Mouse (Mus musculus) heart, embryonic 12.5 days (tissue): ENCODE measurements at regions not wholly inside any gene's neighbourhood (a gene's known extent, or its start where the extent isn't known, plus 50 kb on each side); places are given as distances from the start of the nearest gene placed in this dataset.

Experiments
- ATAC-seq: fragments of 200-750 bp; cut with Nextera tagmentation; 2 replicates; pipeline ENCODE4 v1.8.0; 2017; ENCODE audit warnings: moderate TSS enrichment, moderate library complexity; ENCODE audit not compliant: insufficient number of reproducible peaks, low FRiP score
- H3K27ac ChIP-seq: fragments of 300-500 bp; sonication (generic); 2 replicates; pipeline ENCODE4 v1.5.1; 2016; ENCODE audit warnings: mild to moderate bottlenecking, moderate library complexity; ENCODE audit not compliant: poor library complexity, severe bottlenecking
- H3K27me3 ChIP-seq: fragments of 300-500 bp; sonication (generic); replicated peaks from 2 replicates; pipeline ENCODE4 v1.6.1; 2016; ENCODE audit warnings: mild to moderate bottlenecking, moderate library complexity
- H3K36me3 ChIP-seq: fragments of 300-500 bp; sonication (generic); 2 replicates; pipeline ENCODE4 v1.6.1; 2016; ENCODE audit warnings: mild to moderate bottlenecking, moderate library complexity
- H3K4me1 ChIP-seq: fragments of 300-500 bp; sonication (generic); replicated peaks from 2 replicates; pipeline ENCODE4 v1.6.1; 2016; ENCODE audit warnings: mild to moderate bottlenecking
- H3K4me2 ChIP-seq: fragments of 300-500 bp; sonication (generic); 2 replicates; pipeline ENCODE4 v1.6.1; 2016; ENCODE audit warnings: mild to moderate bottlenecking, moderate library complexity
- H3K4me3 ChIP-seq: fragments of 300-500 bp; sonication (generic); 2 replicates; pipeline ENCODE4 v1.5.1; 2016; ENCODE audit warnings: mild to moderate bottlenecking
- H3K9ac ChIP-seq: fragments of 300-500 bp; sonication (generic); 2 replicates; pipeline ENCODE4 v1.6.1; 2016; ENCODE audit warnings: mild to moderate bottlenecking, moderate library complexity
- H3K9me3 ChIP-seq: fragments of 300-500 bp; sonication (generic); replicated peaks from 2 replicates; pipeline ENCODE4 v1.6.1; 2016; ENCODE audit warnings: mild to moderate bottlenecking, moderate library complexity
- WGBS: fragments of 180-500 bp; shearing (Covaris S2); methylation state at CpG from one replicate; pipeline ENCODE4 v1.1.7; 2016; 5-methylcytosine and 5-hydroxymethylcytosine counted together

DNA sequence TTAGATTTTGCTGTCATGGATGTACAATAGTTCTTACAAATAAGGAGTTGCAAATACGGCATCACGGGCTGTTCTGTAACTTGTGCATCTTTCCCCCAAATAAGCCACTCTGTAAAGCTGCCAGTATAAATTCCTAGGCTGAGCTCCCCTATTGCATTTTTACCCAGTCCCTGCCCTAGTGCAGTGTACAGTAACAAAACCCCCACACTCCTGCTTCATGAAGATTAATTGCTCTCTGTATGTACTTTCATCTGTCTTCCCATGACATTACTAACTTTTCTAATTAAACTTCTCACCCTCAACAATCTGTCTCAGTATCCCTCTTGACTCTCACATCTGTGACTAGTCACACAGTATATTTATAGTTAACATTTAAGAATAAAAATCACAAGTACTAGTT, 73.4 kb downstream of the Tm4sf1 start:
- no peak overlapping the region for H3K9ac ChIP-seq
- no peak overlapping the region for H3K4me2 ChIP-seq
- H3K9me3 ChIP-seq = no peaks in the 10 kb centered on the region
- H3K27me3 ChIP-seq = no peaks in the 10 kb centered on the region
- 87% methylated on average over 2 of the region's 2 CpGs for WGBS
- H3K27ac ChIP-seq = no peak overlapping the region
- H3K4me3 ChIP-seq = no peak overlapping the region
- no peaks in the 10 kb centered on the region for H3K4me1 ChIP-seq
- no peak for ATAC-seq
- H3K36me3 ChIP-seq = no peaks in the 10 kb centered on the region

- Histone ChIP-seq H3K4me2 (no peak overlapping the region), H3K9me3 (no peaks in the 10 kb centered on the region), H3K9ac (no peak overlapping the region), H3K27ac (no peak overlapping the region), H3K4me1 (no peaks in the 10 kb centered on the region), H3K27me3 (no peaks in the 10 kb centered on the region), H3K4me3 (no peak overlapping the region), H3K36me3 (no peaks in the 10 kb centered on the region)
- WGBS = 67% methylated on average over 2 of the region's 2 CpGs
- ATAC-seq = no peak
Observed at GRCm38 (mm10) chr3:57223773-57224172, 78.0 kb downstream of the Tm4sf1 start.

- ATAC-seq = no peak
- Histone ChIP-seq H3K4me3 (no peak overlapping the region), H3K4me1 (no peaks in the 10 kb centered on the region), H3K27me3 (no peaks in the 10 kb centered on the region), H3K36me3 (no peaks in the 10 kb centered on the region), H3K4me2 (no peak overlapping the region), H3K9ac (no peak overlapping the region), H3K27ac (no peak overlapping the region), H3K9me3 (no peaks in the 10 kb centered on the region)
- WGBS = 73% methylated on average over 3 of the region's 3 CpGs
Observed at GRCm38 (mm10) chr3:57222318-57222914, 79.4 kb downstream of the Tm4sf1 start.

DNA sequence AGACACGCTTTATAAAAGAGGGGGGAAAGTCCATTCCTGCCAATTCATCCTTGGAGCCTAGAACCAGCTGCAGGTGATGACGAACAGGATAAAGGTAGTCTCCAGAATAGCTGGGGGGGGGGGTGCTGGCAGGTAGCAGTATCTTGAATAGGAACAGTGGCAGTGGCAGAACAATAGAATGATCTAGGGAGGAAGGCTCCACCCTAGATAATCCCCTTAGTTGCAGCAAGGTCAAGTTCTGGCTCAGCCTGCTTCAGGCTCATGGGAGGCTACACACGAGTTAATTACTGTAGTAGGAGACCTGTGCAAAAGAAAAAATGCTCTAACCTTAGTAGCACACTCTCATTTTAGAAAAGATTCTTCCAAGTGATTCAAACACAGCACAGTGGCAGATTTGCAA, 83.4 kb downstream of the Tm4sf1 start:
- Histone ChIP-seq H3K9me3 (no peaks in the 10 kb centered on the region), H3K4me1 (no peaks in the 10 kb centered on the region), H3K36me3 (no peaks in the 10 kb centered on the region), H3K4me2 (no peak overlapping the region), H3K9ac (no peak overlapping the region), H3K4me3 (no peak overlapping the region), H3K27ac (no peak overlapping the region), H3K27me3 (no peaks in the 10 kb centered on the region)
- WGBS = 51% methylated on average over 3 of the region's 3 CpGs
- ATAC-seq = no peak

DNA sequence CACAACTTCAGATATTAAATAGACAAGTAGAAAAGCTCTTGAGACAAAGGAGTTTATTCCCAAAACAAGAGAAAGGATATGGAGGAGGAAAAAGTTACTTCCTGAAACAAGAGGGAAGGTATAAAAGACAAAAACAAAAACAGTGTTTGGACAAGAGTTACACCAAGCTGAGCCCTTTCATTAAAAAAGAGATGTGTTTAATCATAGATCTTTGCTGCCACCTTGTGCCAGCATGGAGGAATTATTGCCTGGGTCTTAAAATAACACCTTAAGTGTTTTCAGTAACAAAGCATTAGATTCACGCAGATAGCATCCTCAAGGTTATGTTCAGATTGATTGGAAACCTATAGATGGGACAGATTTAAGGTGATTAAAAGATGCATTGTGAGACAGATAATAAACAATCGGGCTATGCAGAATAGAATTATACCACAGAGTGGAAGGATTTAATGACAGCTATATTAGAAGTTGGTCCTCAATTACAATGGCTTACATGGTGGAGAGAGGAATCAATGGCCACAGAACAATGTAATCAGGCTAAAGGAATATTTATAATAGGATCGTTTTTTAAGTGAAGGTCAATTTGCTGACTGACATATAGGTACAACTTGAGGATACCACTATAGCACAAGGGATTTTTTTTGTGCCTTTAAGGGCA, 97.6 kb downstream of the Tm4sf1 start:
- Histone ChIP-seq H3K4me2 (no peak overlapping the region), H3K27me3 (no peaks in the 10 kb centered on the region), H3K27ac (no peak overlapping the region), H3K9me3 (no peaks in the 10 kb centered on the region), H3K9ac (no peak overlapping the region), H3K36me3 (no peaks in the 10 kb centered on the region), H3K4me3 (no peak overlapping the region), H3K4me1 (no peaks in the 10 kb centered on the region)
- ATAC-seq = no peak
- 22% methylated on average over 3 of the region's 3 CpGs for WGBS

- Histone ChIP-seq H3K27ac (no peak overlapping the region), H3K9me3 (no peaks in the 10 kb centered on the region), H3K36me3 (no peaks in the 10 kb centered on the region), H3K4me2 (no peak overlapping the region), H3K4me1 (no peaks in the 10 kb centered on the region), H3K27me3 (no peaks in the 10 kb centered on the region), H3K9ac (no peak overlapping the region), H3K4me3 (no peak overlapping the region)
- ATAC-seq = no peak
- 77% methylated on average over 4 of the region's 4 CpGs for WGBS
Observed at GRCm38 (mm10) chr3:57203418-57203817, 98.4 kb downstream of the Tm4sf1 start.

DNA sequence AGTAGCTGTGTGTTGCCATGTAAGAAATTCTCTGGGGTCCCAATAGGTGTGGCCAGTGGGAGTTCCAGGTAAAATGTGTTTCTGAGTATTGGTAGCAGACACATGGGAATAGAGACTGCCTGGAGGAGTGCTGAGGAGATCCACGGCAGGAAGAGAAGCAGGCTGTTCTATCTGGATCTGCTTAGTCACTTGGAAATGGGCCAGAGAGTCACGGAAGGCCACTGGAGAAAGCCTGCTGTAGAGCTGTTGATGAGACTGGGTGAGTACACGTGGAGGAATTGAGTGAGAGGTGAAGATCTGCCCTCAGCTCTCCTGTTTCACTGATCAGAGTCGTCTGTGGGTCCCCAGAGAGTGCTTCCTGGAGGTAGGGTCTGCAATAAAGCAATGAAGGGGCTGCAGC, 120.2 kb downstream of the Tm4sf1 start:
- H3K9ac ChIP-seq = no peak overlapping the region
- no peak overlapping the region for H3K4me3 ChIP-seq
- H3K4me1 ChIP-seq = no peaks in the 10 kb centered on the region
- 39% methylated on average over 4 of the region's 4 CpGs for WGBS
- H3K36me3 ChIP-seq = no peaks in the 10 kb centered on the region
- no peak overlapping the region for H3K27ac ChIP-seq
- no peak overlapping the region for H3K4me2 ChIP-seq
- no peak for ATAC-seq
- no peaks in the 10 kb centered on the region for H3K9me3 ChIP-seq
- H3K27me3 ChIP-seq = no peaks in the 10 kb centered on the region

DNA sequence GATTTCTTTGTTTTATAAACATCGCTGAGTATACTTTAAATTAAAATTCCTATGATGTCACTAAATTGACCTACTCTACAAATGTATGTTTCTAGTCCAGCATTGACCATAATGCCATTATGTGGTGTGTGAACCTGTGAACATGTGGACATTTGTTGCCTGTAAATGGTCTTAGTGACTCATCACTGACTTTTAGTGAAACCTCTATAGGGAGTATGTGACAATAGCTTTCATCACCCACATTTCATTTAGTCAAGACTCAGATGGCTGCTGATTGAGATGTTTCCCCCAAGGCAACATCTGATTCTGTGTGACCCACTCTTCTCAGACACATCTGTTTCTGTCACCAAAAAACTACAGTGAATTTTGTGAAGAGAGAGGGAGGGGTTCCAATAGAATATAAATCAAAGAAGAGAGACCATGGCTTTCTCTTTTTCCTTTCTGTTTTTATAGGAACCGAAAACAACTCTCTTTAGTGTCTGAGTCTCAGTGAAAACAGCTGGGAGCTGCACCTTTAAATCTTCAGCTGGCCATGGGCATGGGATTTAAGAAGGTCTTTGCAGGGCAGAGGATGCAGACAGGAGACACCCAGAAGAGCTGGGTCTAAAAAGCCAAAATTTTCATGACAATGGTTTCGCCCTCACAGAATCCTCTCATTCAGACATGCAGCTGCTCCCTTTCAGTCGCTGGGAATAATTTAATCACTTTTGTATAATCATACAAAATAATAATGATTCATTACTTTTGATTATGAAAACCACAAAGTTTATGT, 148.4 kb downstream of the Tm4sf1 start:
- no peak for ATAC-seq
- H3K4me3 ChIP-seq = no peak overlapping the region
- H3K4me2 ChIP-seq = no peak overlapping the region
- 57% methylated on average over 4 of the region's 4 CpGs for WGBS
- H3K4me1 ChIP-seq = no peaks in the 10 kb centered on the region
- H3K27ac ChIP-seq = no peak overlapping the region
- no peaks in the 10 kb centered on the region for H3K27me3 ChIP-seq
- H3K36me3 ChIP-seq = no peaks in the 10 kb centered on the region
- H3K9me3 ChIP-seq = no peaks in the 10 kb centered on the region
- H3K9ac ChIP-seq = no peak overlapping the region

DNA sequence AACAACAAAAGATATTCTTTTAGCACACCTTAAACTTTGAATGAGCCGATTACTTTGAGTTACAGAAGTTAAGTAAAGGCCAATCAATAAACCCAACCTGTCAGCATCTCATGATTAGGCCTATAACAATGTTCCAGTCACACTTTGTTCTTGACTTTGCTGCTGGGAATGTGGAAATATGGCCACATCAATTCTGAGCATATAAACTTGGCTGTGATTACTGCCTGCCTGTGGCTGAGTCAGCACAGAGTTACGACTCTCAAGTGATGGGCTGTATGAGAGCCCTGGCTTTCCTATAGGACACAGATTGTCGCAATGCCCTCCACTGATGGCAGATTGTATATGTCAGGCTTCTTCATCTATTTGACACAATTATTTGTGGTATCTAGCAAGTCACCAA, 152.6 kb downstream of the Tm4sf1 start:
- Histone ChIP-seq H3K9me3 (no peaks in the 10 kb centered on the region), H3K36me3 (no peaks in the 10 kb centered on the region), H3K27me3 (no peaks in the 10 kb centered on the region), H3K4me2 (no peak overlapping the region), H3K4me1 (no peaks in the 10 kb centered on the region), H3K27ac (no peak overlapping the region), H3K9ac (no peak overlapping the region), H3K4me3 (no peak overlapping the region)
- no peak for ATAC-seq
- WGBS = 77% methylated on average over 3 of the region's 3 CpGs

DNA sequence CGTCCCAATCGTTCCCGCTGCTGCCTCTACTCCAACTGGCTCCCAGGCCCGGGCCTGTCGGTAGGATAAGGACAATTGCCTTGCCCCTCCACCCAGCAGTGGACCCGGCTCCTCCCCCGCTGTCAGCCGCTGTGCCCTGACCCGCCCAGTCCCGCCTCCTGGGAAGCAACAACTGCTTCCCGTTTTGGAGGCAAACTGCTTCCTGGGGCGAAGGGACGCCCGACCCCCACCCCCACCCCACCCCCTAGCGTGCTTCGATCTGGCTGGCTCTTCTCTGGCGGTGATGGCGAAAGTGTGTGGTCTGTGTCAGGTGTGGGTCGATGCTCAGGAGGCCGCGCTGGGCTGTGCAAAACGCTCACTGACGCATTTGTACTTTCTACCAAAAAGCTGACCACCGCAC, 164.9 kb downstream of the Tm4sf1 start:
- H3K36me3 ChIP-seq = no peaks in the 10 kb centered on the region
- 0 out of 2 replicates have a peak overlapping the region, but pooled peaks have one; percentile 15 for H3K9ac ChIP-seq
- no peaks in the 10 kb centered on the region for H3K4me1 ChIP-seq
- no peaks in the 10 kb centered on the region for H3K9me3 ChIP-seq
- H3K4me3 ChIP-seq = peak overlapping the region; percentile 39
- no peaks in the 10 kb centered on the region for H3K27me3 ChIP-seq
- 12% methylated on average over 24 of the region's 24 CpGs for WGBS
- no peak overlapping the region for H3K27ac ChIP-seq
- H3K4me2 ChIP-seq = peak overlapping the region; percentile 72
- ATAC-seq = peak; percentile 75

- H3K4me2 ChIP-seq = no peak overlapping the region
- H3K27ac ChIP-seq = no peak overlapping the region
- no peak overlapping the region for H3K9ac ChIP-seq
- 58% methylated on average over 2 of the region's 2 CpGs for WGBS
- H3K4me1 ChIP-seq = no peaks in the 10 kb centered on the region
- H3K27me3 ChIP-seq = no peaks in the 10 kb centered on the region
- no peaks in the 10 kb centered on the region for H3K9me3 ChIP-seq
- no peaks in the 10 kb centered on the region for H3K36me3 ChIP-seq
- no peak for ATAC-seq
- H3K4me3 ChIP-seq = no peak overlapping the region
Observed at GRCm38 (mm10) chr3:57128606-57129005, 173.2 kb downstream of the Tm4sf1 start.
